8 mouse cellular contexts compared by ENCODE assay signal in genomic region chr5:67607804-67608673, GRCm38 (mm10). TPM values are rescaled to one million over a fixed set of nuclear protein-coding genes. Genes with fewer than 3 reads are reported as not detected.
DNase-seq lines count a peak whose midpoint lies in the region; ATAC-seq and TF ChIP-seq lines count a peak whose summit lies in the region.

Shisa3 (plus strand) TSS chr5:67607882.

- peak; percentile 75 for ATAC-seq in heart, embryonic 14.5 days (ENCODE audit: insufficient number of reproducible peaks, insufficient read depth, low FRiP score, low read depth)
- ATAC-seq in kidney, embryonic 16.5 days (ENCODE audit: low FRiP score, low TSS enrichment), result peak; percentile 83
- peak; percentile 73 for ATAC-seq in stomach, embryonic 14.5 days (ENCODE audit: insufficient number of reproducible peaks, insufficient read depth, low FRiP score, low read depth)

- H3K36me3 ChIP-seq in ES-E14 (ENCODE audit: control insufficient read depth, insufficient read depth, low read length, poor library complexity, severe bottlenecking), result no peaks in the 10 kb centered on the region
- H3K36me3 ChIP-seq in heart, embryonic 14.5 days (ENCODE audit: control insufficient read depth, insufficient read depth, low read length), result no peaks in the 10 kb centered on the region
- no peaks in the 10 kb centered on the region; the same call in 1 of the 2 replicates for H3K36me3 ChIP-seq in kidney, embryonic 16.5 days (ENCODE audit: insufficient read depth, low read length)
- H3K36me3 ChIP-seq in stomach, embryonic 14.5 days (ENCODE audit: control insufficient read depth, insufficient read depth, low read length), result no peaks in the 10 kb centered on the region

- H3K27ac ChIP-seq in ES-E14 (ENCODE audit: insufficient read depth, low read depth, low read length, poor library complexity, severe bottlenecking), result no peak within 1 kb of the TSS
- H3K27ac ChIP-seq in heart, embryonic 14.5 days (replicated peaks in 1 of 2; ENCODE audit: control insufficient read depth in 1 of 2, insufficient read depth in 1 of 2, low read depth in 2 of 2, low read length in 2 of 2), result no peak within 1 kb of the TSS
- peak within 1 kb of the TSS; percentile 93 for H3K27ac ChIP-seq in kidney, embryonic 16.5 days (ENCODE audit: low read length)
- 0 out of 2 replicates have a peak within 1 kb of the TSS, but pooled peaks have one; percentile 15 for H3K27ac ChIP-seq in stomach, embryonic 14.5 days (ENCODE audit: low read length)

- H3K9me3 ChIP-seq in ES-E14 (ENCODE audit: control insufficient read depth, insufficient read depth, low read depth, low read length), result no peaks in the 10 kb centered on the region
- H3K9me3 ChIP-seq in heart, embryonic 14.5 days (ENCODE audit: control insufficient read depth, low read length), result no peaks in the 10 kb centered on the region
- H3K9me3 ChIP-seq in kidney, embryonic 16.5 days (ENCODE audit: low read length), result no peaks in the 10 kb centered on the region
- no peaks in the 10 kb centered on the region for H3K9me3 ChIP-seq in stomach, embryonic 14.5 days (ENCODE audit: control insufficient read depth, low read depth, low read length)

- H3K9ac ChIP-seq in ES-E14 (ENCODE audit: insufficient read depth, low read depth, low read length, poor library complexity, severe bottlenecking), result peak within 1 kb of the TSS; percentile 56; the same call in 1 of the 2 replicates
- peak within 1 kb of the TSS; percentile 68 for H3K9ac ChIP-seq in heart, embryonic 14.5 days (ENCODE audit: low read length)
- peak within 1 kb of the TSS; percentile 81 for H3K9ac ChIP-seq in kidney, embryonic 16.5 days (replicated peaks; ENCODE audit: low read length)
- peak within 1 kb of the TSS; percentile 41 for H3K9ac ChIP-seq in stomach, embryonic 14.5 days (replicated peaks; ENCODE audit: low read depth, low read length)

- no peaks in the 10 kb centered on the region for H3K4me1 ChIP-seq in ES-E14 (ENCODE audit: control insufficient read depth in 2 of 2, insufficient read depth in 2 of 2, low read length in 2 of 2, poor library complexity in 1 of 2)
- peaks cover 6 to 7% of the 10 kb centered on the region in 2 experiments; a peak in 2 of 4 replicates for H3K4me1 ChIP-seq in heart, embryonic 14.5 days (ENCODE audit: control insufficient read depth in 2 of 2, insufficient read depth in 2 of 2, low read length in 2 of 2)
- peaks cover 27% of the 10 kb centered on the region; the same call in 1 of the 2 replicates for H3K4me1 ChIP-seq in kidney, embryonic 16.5 days (ENCODE audit: insufficient read depth, low read length)
- 0 out of 2 replicates have a peak, but pooled peaks cover 3% of the 10 kb centered on the region for H3K4me1 ChIP-seq in stomach, embryonic 14.5 days (ENCODE audit: control insufficient read depth, insufficient read depth, low read length)

- in situ Hi-C loops in ES-E14 (cut with MboI; ENCODE audit: low sequenced_read_pairs in 2 of 2, unreplicated experiment in 2 of 2), result no loop called here

- peaks cover 62% of the 10 kb centered on the region for H3K27me3 ChIP-seq in heart, embryonic 14.5 days (ENCODE audit: control insufficient read depth, insufficient read depth, low read length)
- peaks cover 6% of the 10 kb centered on the region; the same call in 1 of the 2 replicates for H3K27me3 ChIP-seq in kidney, embryonic 16.5 days (ENCODE audit: insufficient read depth, low read length)
- peaks cover 18% of the 10 kb centered on the region; the same call in 1 of the 2 replicates for H3K27me3 ChIP-seq in stomach, embryonic 14.5 days (ENCODE audit: control insufficient read depth, insufficient read depth, low read length)

- DNase-seq in B cell, adult 2 months, result peak; percentile 40 to 50
- DNase-seq in ES-E14 (ENCODE audit: low read depth, low spot score), result peak; percentile 27
- DNase-seq in embryo, embryonic 9.5 days (ENCODE audit: extremely low spot score), result peak; percentile 77
- DNase-seq in lung, postnatal 4 days, result peak; percentile 61 to 76
- no peak for DNase-seq in layer of hippocampus, adult 11-12 months (ENCODE audit: low spot score)

- under 1% methylated on average over 85 of the region's 86 CpGs for WGBS in heart, embryonic 14.5 days
- WGBS in kidney, embryonic 16.5 days, result under 1% methylated on average over 71 of the region's 86 CpGs
- WGBS in stomach, embryonic 14.5 days, result under 1% methylated on average over 86 of the region's 86 CpGs

- peak within 1 kb of the TSS; percentile 59 to 76 for H3K4me3 ChIP-seq in ES-E14 (ENCODE audit: insufficient read depth in 1 of 2, low read depth in 1 of 2, low read length in 2 of 2, poor library complexity in 1 of 2, severe bottlenecking in 1 of 2)
- H3K4me3 ChIP-seq in heart, embryonic 14.5 days (ENCODE audit: control insufficient read depth in 1 of 2, insufficient read depth in 1 of 2, low read depth in 1 of 2, low read length in 2 of 2), result peak within 1 kb of the TSS; percentile 46 to 62
- peak within 1 kb of the TSS; percentile 76 for H3K4me3 ChIP-seq in kidney, embryonic 16.5 days (ENCODE audit: low read length)
- peak within 1 kb of the TSS; percentile 49 for H3K4me3 ChIP-seq in stomach, embryonic 14.5 days (ENCODE audit: low read depth, low read length)

- peak within 1 kb of the TSS; percentile 98 for H3K4me2 ChIP-seq in heart, embryonic 14.5 days (ENCODE audit: low read length)
- H3K4me2 ChIP-seq in kidney, embryonic 16.5 days (replicated peaks; ENCODE audit: low read depth, low read length), result peak within 1 kb of the TSS; percentile 90
- peak within 1 kb of the TSS; percentile 92 for H3K4me2 ChIP-seq in stomach, embryonic 14.5 days (replicated peaks; ENCODE audit: low read depth, low read length)

TF ChIP-seq in ES-E14, 5 proteins besides CTCF, POLR2A, EP300 and RAD21:
- TF ChIP-seq HCFC1 (IDR thresholded peaks at IDR 0.05; ENCODE audit: borderline replicate concordance, insufficient read depth, low read length) (no peak), ZNF384 (IDR thresholded peaks at IDR 0.05; ENCODE audit: low read depth, low read length) (no peak), CHD2 (IDR thresholded peaks at IDR 0.05; ENCODE audit: low read depth, low read length) (no peak), ZC3H11A (IDR thresholded peaks at IDR 0.05; ENCODE audit: borderline replicate concordance, low read depth, low read length) (no peak), MAFK (IDR thresholded peaks at IDR 0.05; ENCODE audit: insufficient read depth, low read depth, low read length) (no peak)

RNA-seq across cellular contexts. Expression of gene Shisa3, which starts in this region (rescaled TPM):
- 0.58 and 0.76 TPM in 2 replicates for total RNA-seq in ES-E14 (2012; rRNA removed)
- polyA plus RNA-seq in heart, embryonic 14.5 days (2014; fragmentation: Nextera tagmentation; extraction: Ambion mirVana), result 0.96 and 1.4 TPM in 2 replicates
- 92.3 and 109 TPM in 2 replicates for polyA plus RNA-seq in kidney, embryonic 16.5 days (2015; fragmentation: Nextera tagmentation; extraction: Ambion mirVana)
- 28.7 and 30.2 TPM in 2 replicates for polyA plus RNA-seq in stomach, embryonic 14.5 days (2014; fragmentation: Nextera tagmentation; extraction: Ambion mirVana)

Comparison
In these comparisons a context has a peak if more than half of its experiments do, and no peak if none do; other contexts are left out.
1. RNA of gene Shisa3 (polyA plus RNA-seq): 92.3 to 109 TPM in kidney, embryonic 16.5 days and 28.7 to 30.2 TPM in stomach, embryonic 14.5 days; 0.96 to 1.4 TPM in heart, embryonic 14.5 days; every median in the first group is over 10 times any median in the second.
2. Peak in DNase-seq, H3K4me3 ChIP-seq and H3K9ac ChIP-seq in ES-E14; RNA of the gene not detected or under 1 TPM.
3. H3K27ac ChIP-seq: peak in kidney, embryonic 16.5 days (single experiment) and stomach, embryonic 14.5 days (single experiment); none in ES-E14 (single experiment) and heart, embryonic 14.5 days (0 of 2).
4. Peak in every context shown above with its lines, with median percentiles within 50 percentile points of each other: H3K4me3 ChIP-seq, H3K9ac ChIP-seq, ATAC-seq and H3K4me2 ChIP-seq.